In the genomic region with DNA sequence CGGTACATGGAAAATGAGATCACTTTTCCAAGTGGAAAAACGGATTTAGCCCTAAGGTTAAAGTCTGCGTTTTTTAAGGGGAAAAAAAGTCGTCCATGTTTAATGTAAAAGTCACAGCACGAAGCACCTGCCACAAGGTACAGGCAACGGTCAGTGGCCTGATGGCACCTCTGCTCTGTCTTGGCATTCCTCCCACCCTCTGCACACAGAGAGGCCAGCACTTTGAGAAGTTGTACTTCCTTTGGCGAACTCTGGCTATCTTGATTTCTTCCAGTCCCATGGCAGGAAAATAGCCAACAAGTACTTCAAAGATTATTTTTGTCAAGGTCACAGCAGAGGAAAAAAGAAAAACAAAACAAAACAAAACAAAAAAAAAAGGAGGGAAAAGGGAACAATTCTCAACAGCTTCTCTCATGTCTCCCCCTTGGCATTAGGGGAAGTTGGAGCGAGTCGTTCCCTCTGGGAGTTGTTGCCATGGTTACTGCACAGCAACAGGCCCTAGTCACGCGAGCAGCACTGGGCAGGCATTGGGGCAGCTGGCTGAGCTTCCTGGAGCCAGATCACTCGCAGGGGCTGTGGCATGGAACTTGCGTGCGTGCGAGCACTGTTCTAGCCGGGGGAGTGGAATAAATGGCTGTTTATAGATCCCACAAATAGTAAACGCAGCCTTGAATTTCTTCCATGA, we compare ENCODE assay signal across 9 mouse cellular contexts. TPM values are rescaled to one million over a fixed set of nuclear protein-coding genes. Genes with fewer than 3 reads are reported as not detected.
A peak's percentile ranks its signal among the peaks of the same experiment; 100 is the strongest.
DNase-seq lines count a peak whose midpoint lies in the region; ATAC-seq and TF ChIP-seq lines count a peak whose summit lies in the region.
"Had no signal": no experiment of that assay in that cellular context is flagged by ENCODE, and none has a peak within 500 bp of the region (broad histone marks: within the 10 kb centered on the region; RNA-seq: fewer than 3 reads in every experiment).

No protein-coding gene starts in this region.

- peaks cover 8% of the 10 kb centered on the region for H3K4me1 ChIP-seq in hindbrain, embryonic 16.5 days (ENCODE audit: control insufficient read depth, insufficient read depth, low read depth, low read length)
- H3K4me1 ChIP-seq in megakaryocyte, embryonic 14.5 days, result peaks cover 34% of the 10 kb centered on the region

- H3K9me3 ChIP-seq in hindbrain, embryonic 16.5 days (ENCODE audit: control insufficient read depth, low read length), result no peaks in the 10 kb centered on the region
- no peaks in the 10 kb centered on the region for H3K9me3 ChIP-seq in megakaryocyte, embryonic 14.5 days

- no peak for TF ChIP-seq CTCF in left cerebral cortex, adult 2 months (IDR thresholded peaks at IDR 0.05)

- peak overlapping the region; percentile 18; the same call in 1 of the 2 replicates for H3K27ac ChIP-seq in hindbrain, embryonic 16.5 days (ENCODE audit: low read depth, low read length)
- no peak overlapping the region for H3K27ac ChIP-seq in left cerebral cortex, adult 2 months

- no peaks in the 10 kb centered on the region for H3K27me3 ChIP-seq in hindbrain, embryonic 16.5 days (replicated peaks; ENCODE audit: control insufficient read depth, insufficient read depth, low read length)
- H3K27me3 ChIP-seq in megakaryocyte, embryonic 14.5 days (replicated peaks), result no peaks in the 10 kb centered on the region

- WGBS in hindbrain, embryonic 16.5 days, result 19% methylated on average over 17 of the region's 17 CpGs

- peak overlapping the region; percentile 50 for H3K4me2 ChIP-seq in hindbrain, embryonic 16.5 days (ENCODE audit: low read length)

- intact Hi-C loops in left cerebral cortex, adult 2 months (cut with DNase I), result loop anchor here (2.0 kb wide), 1 partner anchor 35 kb away; no protein-coding TSS in a partner anchor

- no peak overlapping the region for H3K9ac ChIP-seq in hindbrain, embryonic 16.5 days (ENCODE audit: low read depth, low read length)

- H3K36me3 ChIP-seq in hindbrain, embryonic 16.5 days (ENCODE audit: control insufficient read depth, insufficient read depth, low read length), result no peaks in the 10 kb centered on the region
- H3K36me3 ChIP-seq in megakaryocyte, embryonic 14.5 days (replicated peaks; ENCODE audit: low read length), result no peaks in the 10 kb centered on the region

- ATAC-seq in hindbrain, embryonic 16.5 days, result peak; percentile 99

- DNase-seq in R1 (ENCODE audit: low read depth, low spot score), result peak; percentile 72
- DNase-seq in embryo, embryonic 10 days (ENCODE audit: low spot score), result peak; percentile 91
- DNase-seq in gastrocnemius, postnatal 10 days, result peak; percentile 62
- peak; percentile 59 to 63 for DNase-seq in left cerebral cortex, adult 2 months (ENCODE audit: extremely low spot score in 1 of 2, low spot score in 2 of 2)
- DNase-seq in right cerebral cortex, postnatal 36 days (ENCODE audit: low spot score in 2 of 2), result peak; percentile 52 to 56
- DNase-seq in thymus, postnatal 4 days, result no peak

- peak overlapping the region; percentile 22; the same call in 1 of the 2 replicates for H3K4me3 ChIP-seq in hindbrain, embryonic 16.5 days (ENCODE audit: low read length)
- H3K4me3 ChIP-seq in left cerebral cortex, adult 2 months, result peak overlapping the region; percentile 12; the same call in 1 of the 2 replicates
- peak overlapping the region; percentile 47 for H3K4me3 ChIP-seq in megakaryocyte, embryonic 14.5 days (replicated peaks)
- H3K4me3 ChIP-seq: erythroblast, embryonic 14.5 days had no signal

RNA-seq across cellular contexts. Expression of gene Exoc3, which starts 36.8 kb away (rescaled TPM):
- 10 to 100 TPM; 30.8 to 36.1 TPM for total RNA-seq in gastrocnemius, postnatal 10 days (2021)
- 117 and 118 TPM in 2 replicates for polyA plus RNA-seq in hindbrain, embryonic 16.5 days (2015; fragmentation: Nextera tagmentation; extraction: Ambion mirVana)
- total RNA-seq in left cerebral cortex, adult 2 months (2021), result 10 to 100 TPM; 67.1 to 69.6 TPM
- 18.1 TPM in 1 of 2 replicates, not detected in the other for polyA plus RNA-seq in megakaryocyte, embryonic 14.5 days (2012; ENCODE audit: insufficient read depth, low replicate concordance)

RNA-seq across cellular contexts. Expression of gene Ahrr, which starts 46.8 kb away (rescaled TPM):
- total RNA-seq in gastrocnemius, postnatal 10 days (2021), result under 1 TPM; 0.09 to 0.16 TPM
- 0.41 and 0.71 TPM in 2 replicates for polyA plus RNA-seq in hindbrain, embryonic 16.5 days (2015; fragmentation: Nextera tagmentation; extraction: Ambion mirVana)
- 1 to 10 TPM in 1 of 2 experiments, under 1 TPM in 1; 0.33 to 1.3 TPM for total RNA-seq in left cerebral cortex, adult 2 months (2021)
- polyA plus RNA-seq in megakaryocyte, embryonic 14.5 days (2012; ENCODE audit: insufficient read depth, low replicate concordance), result 0.16 TPM in 1 of 2 replicates, not detected in the other
